Mouse (Mus musculus): ENCODE results near the gene Saa1. TPM values are rescaled to one million over a fixed set of nuclear protein-coding genes. Genes with fewer than 3 reads are reported as not detected.

The Saa1 gene
- polyA plus RNA-seq (2012): not detected in 2 replicates

DNA sequence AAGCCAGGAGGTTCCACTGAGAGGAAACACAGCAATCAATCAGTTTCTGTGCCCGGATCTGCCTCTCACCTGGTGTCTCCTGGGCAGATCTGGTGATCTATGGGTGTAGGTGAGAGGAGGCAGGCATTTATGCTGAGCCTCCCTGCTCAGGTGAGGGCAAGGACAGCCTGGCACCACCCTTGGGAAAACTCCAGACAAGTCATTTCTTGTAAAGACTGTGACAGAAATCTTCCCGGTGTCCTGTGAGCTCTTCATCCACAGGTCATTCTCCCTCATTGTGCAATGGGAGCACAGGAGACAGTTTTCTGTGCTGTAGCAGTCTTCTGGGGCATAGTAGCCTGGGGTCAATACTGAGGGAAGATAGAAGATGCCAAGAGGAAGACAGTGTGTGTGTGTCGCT lies at the start of gene Saa1:
TSS of gene Saa1 (minus strand) at position 101 of the 400 bp plus-strand sequence.

DNA sequence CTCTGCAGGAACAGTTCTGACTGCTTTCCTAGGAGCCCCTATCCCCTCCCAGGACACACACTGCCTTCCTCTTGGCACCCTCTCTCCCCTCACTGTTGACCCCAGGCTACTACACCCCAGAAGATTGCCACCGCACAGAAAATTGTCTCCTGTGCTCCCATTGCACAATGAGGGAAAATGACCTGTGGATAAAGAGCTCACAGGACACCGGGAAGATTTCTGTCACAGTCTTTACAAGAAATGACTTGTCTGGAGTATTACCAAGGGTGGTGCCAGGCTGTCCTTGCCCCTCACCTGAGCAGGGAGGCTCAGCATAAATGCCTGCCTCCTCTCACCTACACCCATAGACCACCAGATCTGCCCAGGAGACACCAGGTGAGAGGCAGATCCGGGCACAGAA lies 8.7 kb upstream of the Saa1 start, which contains the start of gene Saa2:
TSS of gene Saa2 (plus strand) at position 301 of the 400 bp plus-strand sequence.

DNA sequence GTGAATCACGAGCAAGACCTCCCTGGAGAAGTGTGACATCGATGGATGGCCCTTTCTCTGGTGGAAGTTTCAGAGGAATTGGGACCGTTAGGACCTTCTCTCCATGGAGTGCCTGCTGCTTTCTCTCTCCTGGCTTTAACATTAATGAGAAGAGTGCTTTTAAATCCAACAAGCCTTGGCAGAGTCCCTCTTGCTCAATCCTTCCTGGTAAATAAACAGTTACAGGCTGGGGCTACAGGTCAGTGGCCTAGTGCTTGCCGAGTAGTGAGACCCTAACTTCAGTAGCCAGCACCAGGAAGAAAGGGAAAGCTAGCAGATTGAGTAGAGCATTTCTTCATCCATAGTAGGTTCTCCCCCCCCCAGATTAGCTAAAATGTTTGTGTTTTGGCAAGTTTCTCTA lies 10.3 kb downstream of the Saa1 start, which contains the start of gene Saa4:
TSS of gene Saa4 (minus strand) at position 146 of the 400 bp plus-strand sequence.

DNA sequence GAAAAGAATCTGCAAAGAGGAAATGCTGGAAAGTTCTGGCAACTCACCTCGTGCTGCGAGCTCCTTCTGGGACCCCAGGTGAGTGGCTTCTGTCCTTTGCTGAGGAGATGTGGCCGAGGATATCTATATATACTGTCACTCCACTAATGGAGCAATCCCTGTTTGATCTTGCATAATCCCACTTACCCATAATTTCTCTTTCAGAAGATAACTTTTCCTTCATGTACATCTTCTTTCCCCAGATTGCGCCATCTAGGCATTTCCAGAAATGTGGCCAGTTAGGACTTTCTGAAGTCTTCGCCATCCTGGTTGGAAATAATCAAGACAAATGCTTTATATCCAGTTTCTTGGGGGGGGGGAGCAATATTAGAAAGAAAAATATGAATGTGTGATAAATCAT lies 27.2 kb downstream of the Saa1 start, which contains the start of gene Saa3:
TSS of gene Saa3 (minus strand) at position 101 of the 400 bp plus-strand sequence.

DNA sequence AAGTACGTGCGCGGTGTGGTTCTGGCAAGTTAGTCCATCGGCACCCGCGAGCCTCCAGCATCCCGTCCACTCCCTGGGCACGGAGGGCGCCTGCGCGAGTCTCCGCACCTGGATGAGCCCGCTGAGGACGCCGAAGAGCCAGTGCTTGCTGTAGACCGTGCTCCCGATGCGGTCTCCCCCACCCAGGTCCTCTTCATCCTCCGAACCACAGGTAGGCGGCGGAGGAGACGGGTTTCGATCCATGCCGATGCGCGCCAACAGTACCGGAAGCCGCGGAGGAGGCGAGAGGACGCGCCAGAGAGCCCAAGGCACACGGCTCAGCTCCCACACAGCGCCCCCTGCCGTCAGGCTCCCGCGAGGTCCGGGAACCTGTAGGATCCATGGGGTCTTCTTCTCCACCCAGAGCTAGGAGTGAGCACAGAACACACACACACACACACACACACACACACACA lies 32.4 kb downstream of the Saa1 start, which contains the start of gene Saal1:
TSS of gene Saal1 (minus strand) at position 291 of the 455 bp plus-strand sequence.

Other genes starting within 250 kb of the Saa1 start
- gene Sergef, start 103.2 kb downstream of the Saa1 start, polyA plus RNA-seq (2012): 3.9 and 4.1 TPM in 2 replicates
- gene Tph1, start 70.4 kb downstream of the Saa1 start, polyA plus RNA-seq (2012): not detected in 2 replicates
- gene Saal1, start 32.3 kb downstream of the Saa1 start, polyA plus RNA-seq (2012): 3.0 and 3.6 TPM in 2 replicates
- 0.67 and 1.6 TPM in 2 replicates for gene Saa3, start 27.3 kb downstream of the Saa1 start, polyA plus RNA-seq (2012)
- gene Saa4, start 10.4 kb downstream of the Saa1 start, polyA plus RNA-seq (2012): not detected in 2 replicates
- gene Saa2, start 8.8 kb upstream of the Saa1 start, polyA plus RNA-seq (2012): not detected in 2 replicates
- gene Hps5, start 53.1 kb upstream of the Saa1 start, polyA plus RNA-seq (2012): 5.2 and 5.6 TPM in 2 replicates
- gene Gtf2h1, start 53.1 kb upstream of the Saa1 start, polyA plus RNA-seq (2012): 55.0 and 56.6 TPM in 2 replicates
- 463 and 545 TPM in 2 replicates for gene Ldha, start 98.5 kb upstream of the Saa1 start, polyA plus RNA-seq (2012)
- gene Ldhc, start 118.2 kb upstream of the Saa1 start, polyA plus RNA-seq (2012): 0.10 TPM in 1 of 2 replicates, not detected in the other
- 55.0 and 55.2 TPM in 2 replicates for gene Tsg101, start 177.0 kb upstream of the Saa1 start, polyA plus RNA-seq (2012)
- gene Uevld, start 215.5 kb upstream of the Saa1 start, polyA plus RNA-seq (2012): 0.19 and 0.26 TPM in 2 replicates
- not detected in 2 replicates for gene Gm9999, start 240.6 kb upstream of the Saa1 start, polyA plus RNA-seq (2012)